Mouse (Mus musculus): ENCODE data around the gene Lnx2.

GRCm38 (mm10) chr5:147121146-147121545 lies 44.8 kb upstream of the Lnx2 start:
- peak; percentile 37; the same call in 1 of the 2 replicates for TF ChIP-seq CTCF (IDR thresholded peaks at IDR 0.05; ENCODE audit: borderline replicate concordance, extremely low read depth, insufficient read depth, insufficient read length)
- no peak for TF ChIP-seq POLR2A (IDR thresholded peaks at IDR 0.05; ENCODE audit: borderline replicate concordance, extremely low read depth, insufficient read depth, insufficient read length, poor library complexity, severe bottlenecking)

Measured in brain, embryonic 14.5 days (tissue).